Mouse (Mus musculus): ENCODE measurements at regions not wholly inside any gene's neighbourhood (a gene's known extent, or its start where the extent isn't known, plus 50 kb on each side); places are given as distances from the start of the nearest gene placed in this dataset.

GRCm38 (mm10) chr10:117919186-117919941, 73.5 kb upstream of the Rap1b start:
- TF ChIP-seq CTCF (conservative IDR thresholded peaks at IDR 0.05 in 1 of 2, IDR thresholded peaks at IDR 0.05 in 1 of 2; ENCODE audit: low read depth in 2 of 2, low read length in 2 of 2): no peak
- no peak for TF ChIP-seq E2F4 (IDR thresholded peaks at IDR 0.05; ENCODE audit: insufficient replicate concordance, low read depth, low read length)
- no peak for TF ChIP-seq ZMIZ1 (IDR thresholded peaks at IDR 0.05; ENCODE audit: low read depth, low read length)
- no peak for TF ChIP-seq TCF12 (IDR thresholded peaks at IDR 0.05; ENCODE audit: low read depth, low read length)
- TF ChIP-seq RAD21 (IDR thresholded peaks at IDR 0.05; ENCODE audit: low read depth, low read length): no peak
- no peak for TF ChIP-seq SIN3A (IDR thresholded peaks at IDR 0.05; ENCODE audit: low read length)
- no peak for TF ChIP-seq CHD2 (IDR thresholded peaks at IDR 0.05; ENCODE audit: low read length)
- TF ChIP-seq MAFK (IDR thresholded peaks at IDR 0.05; ENCODE audit: insufficient replicate concordance, low read length): no peak
- no peak for TF ChIP-seq POLR2AphosphoS2 (IDR thresholded peaks at IDR 0.05; ENCODE audit: low read depth, low read length)
- no peak for TF ChIP-seq SMC3 (IDR thresholded peaks at IDR 0.05; ENCODE audit: low read depth, low read length)

All from CH12.LX (cell line).